Mouse (Mus musculus) lung, embryonic 15.5 days (tissue): ENCODE results near the gene Mpst. TPM values are rescaled to one million over a fixed set of nuclear protein-coding genes. Genes with fewer than 3 reads are reported as not detected.

Experiments
- ATAC-seq: fragments of 200-750 bp; cut with Nextera tagmentation; 2 replicates; pipeline ENCODE4 v1.8.0; 2017; ENCODE audit warnings: moderate number of reproducible peaks, borderline replicate concordance; ENCODE audit not compliant: low FRiP score, low TSS enrichment; ENCODE audit errors: extremely low read depth
- H3K27ac ChIP-seq: fragments of 300-500 bp; sonication (generic); 2 replicates; pipeline ENCODE4 v1.5.1; 2015; ENCODE audit warnings: moderate library complexity, mild to moderate bottlenecking, inconsistent platforms
- H3K27me3 ChIP-seq: fragments of 300-500 bp; sonication (generic); 2 replicates; pipeline ENCODE4 v1.6.1; 2015; ENCODE audit warnings: inconsistent platforms
- H3K36me3 ChIP-seq: fragments of 300-500 bp; sonication (generic); 2 replicates; pipeline ENCODE4 v1.6.1; 2015; ENCODE audit warnings: inconsistent platforms
- H3K4me1 ChIP-seq: fragments of 300-500 bp; sonication (generic); 2 replicates; pipeline ENCODE4 v1.6.1; 2015; ENCODE audit warnings: inconsistent platforms
- H3K4me2 ChIP-seq: fragments of 300-500 bp; sonication (generic); 2 replicates; pipeline ENCODE4 v1.6.1; 2015; ENCODE audit warnings: inconsistent platforms, mild to moderate bottlenecking, moderate library complexity
- H3K4me3 ChIP-seq: fragments of 300-500 bp; sonication (generic); 2 replicates; pipeline ENCODE4 v1.5.1; 2015; ENCODE audit warnings: mild to moderate bottlenecking, inconsistent platforms
- H3K9ac ChIP-seq: fragments of 300-500 bp; sonication (generic); 2 replicates; pipeline ENCODE4 v1.6.1; 2015; ENCODE audit warnings: inconsistent platforms
- H3K9me3 ChIP-seq: fragments of 300-500 bp; sonication (generic); 2 replicates; pipeline ENCODE4 v1.6.1; 2016; ENCODE audit warnings: inconsistent platforms
- WGBS: fragments of 180-500 bp; shearing (Covaris S2); methylation state at CpG from one replicate; pipeline ENCODE4 v1.1.7; 2015; 5-methylcytosine and 5-hydroxymethylcytosine counted together
- polyA plus RNA-seq: library from polyadenylated mRNA; unstranded; fragments of >200 nt; fragmentation: Nextera tagmentation; extraction: Ambion mirVana; gene quantifications from 2 replicates; pipeline ENCODE4 v1.2.1, GENCODE M21; 2015

The Mpst gene
- polyA plus RNA-seq, 1 experiment from 2014 or later = 3.3 TPM

DNA sequence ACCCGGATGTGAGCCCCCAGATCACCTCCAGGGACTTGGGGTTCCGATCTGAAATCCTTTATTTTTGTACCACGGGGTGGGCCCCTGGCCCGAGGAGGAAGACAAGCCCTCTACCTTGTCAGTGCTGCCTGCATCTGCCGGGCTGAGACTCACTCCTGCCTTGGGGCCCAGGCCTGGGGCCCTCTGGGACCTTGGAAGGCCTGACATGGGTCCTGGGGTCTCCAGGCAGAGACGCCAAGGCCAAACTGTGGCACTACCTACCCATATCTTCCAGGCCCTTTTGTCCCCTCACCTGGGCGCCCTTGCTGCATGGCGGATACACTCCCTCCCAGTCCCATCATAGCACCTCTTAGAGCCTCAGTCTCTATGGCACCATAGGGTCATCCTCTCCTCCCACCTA is 32.3 kb downstream of the Mpst start:
- H3K27ac ChIP-seq = peak overlapping the region; percentile 89; the same call in 1 of the 2 replicates
- H3K4me3 ChIP-seq = no peak overlapping the region
- ATAC-seq = no peak
- peaks cover 36% of the 10 kb centered on the region for H3K4me1 ChIP-seq
- WGBS = 66% methylated on average over 8 of the region's 8 CpGs
- H3K9ac ChIP-seq = no peak overlapping the region
- no peak overlapping the region for H3K4me2 ChIP-seq
- peaks cover 4% of the 10 kb centered on the region; the same call in 1 of the 2 replicates for H3K36me3 ChIP-seq
- H3K27me3 ChIP-seq = no peaks in the 10 kb centered on the region
- H3K9me3 ChIP-seq = no peaks in the 10 kb centered on the region

DNA sequence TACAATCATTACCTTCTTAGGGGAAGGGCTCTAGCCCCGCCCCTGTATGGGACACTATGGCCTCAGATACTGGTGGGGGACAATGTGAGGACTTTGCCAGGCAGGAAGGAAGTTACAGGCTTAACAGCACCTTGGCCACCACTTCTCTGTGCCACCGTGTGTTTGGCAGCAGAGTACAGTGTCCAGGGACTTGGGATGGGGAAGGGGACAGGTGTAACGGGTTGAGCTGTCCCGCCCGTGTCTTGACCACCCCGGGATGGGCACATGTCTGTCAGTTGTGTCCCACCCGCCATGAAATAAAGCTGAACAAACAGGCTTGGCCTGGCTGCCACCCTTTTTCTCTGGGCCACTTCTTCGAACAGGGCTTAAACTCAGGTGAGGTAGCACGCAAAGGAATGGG is 32.8 kb downstream of the Mpst start:
- Histone ChIP-seq H3K36me3 (peaks cover 4% of the 10 kb centered on the region; the same call in 1 of the 2 replicates), H3K4me2 (no peak overlapping the region), H3K4me3 (no peak overlapping the region), H3K9ac (no peak overlapping the region), H3K4me1 (peaks cover 36% of the 10 kb centered on the region), H3K27ac (no peak overlapping the region), H3K9me3 (no peaks in the 10 kb centered on the region), H3K27me3 (no peaks in the 10 kb centered on the region)
- 72% methylated on average over 9 of the region's 9 CpGs for whole genome bisulfite sequencing
- ATAC-seq = no peak

DNA sequence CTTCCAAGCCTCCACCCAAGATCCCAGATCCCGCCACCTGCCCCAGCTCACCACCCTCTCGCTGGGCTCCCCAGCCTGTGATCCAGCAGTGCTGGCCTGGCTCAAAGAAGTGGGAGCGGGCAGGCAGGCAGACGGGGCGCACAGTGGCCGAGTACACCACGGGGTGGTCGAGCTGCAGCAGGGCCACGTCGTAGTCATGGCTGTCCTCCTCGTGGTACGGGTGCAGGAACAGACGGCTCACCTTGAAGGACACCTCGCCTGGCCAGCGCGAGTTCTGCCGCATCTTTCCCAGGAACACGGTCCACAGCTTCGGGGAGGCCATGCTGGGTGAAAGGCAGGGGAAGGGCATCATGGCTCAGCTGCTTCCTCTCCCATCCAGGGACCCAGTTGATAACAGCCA is 36.0 kb downstream of the Mpst start:
- ATAC-seq = no peak
- H3K27ac ChIP-seq = no peak overlapping the region
- WGBS = 80% methylated on average over 19 of the region's 19 CpGs
- no peak overlapping the region for H3K4me3 ChIP-seq
- H3K27me3 ChIP-seq = no peaks in the 10 kb centered on the region
- peaks cover 16% of the 10 kb centered on the region for H3K4me1 ChIP-seq
- H3K9me3 ChIP-seq = no peaks in the 10 kb centered on the region
- no peak overlapping the region for H3K9ac ChIP-seq
- no peaks in the 10 kb centered on the region for H3K36me3 ChIP-seq
- no peak overlapping the region for H3K4me2 ChIP-seq

DNA sequence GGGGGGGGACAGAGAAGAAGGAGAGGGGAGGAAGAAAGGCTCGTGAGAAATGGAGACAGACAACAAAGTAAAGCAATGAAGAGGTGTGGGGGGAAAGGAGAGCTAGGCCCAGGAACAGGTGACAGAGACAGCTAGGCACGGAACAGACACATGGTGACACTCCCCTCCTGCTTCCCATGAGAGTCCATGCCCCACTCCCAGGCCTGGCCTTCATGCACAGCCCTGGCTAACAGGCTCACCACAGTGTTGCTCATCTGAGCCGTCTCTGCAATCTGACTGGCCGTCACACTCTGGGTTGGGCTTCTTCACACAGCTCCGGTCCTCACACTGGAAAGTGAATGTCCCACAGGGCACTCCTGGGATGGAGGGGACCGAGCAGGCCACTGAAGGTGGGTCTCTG is 37.6 kb downstream of the Mpst start:
- no peak overlapping the region for H3K4me2 ChIP-seq

DNA sequence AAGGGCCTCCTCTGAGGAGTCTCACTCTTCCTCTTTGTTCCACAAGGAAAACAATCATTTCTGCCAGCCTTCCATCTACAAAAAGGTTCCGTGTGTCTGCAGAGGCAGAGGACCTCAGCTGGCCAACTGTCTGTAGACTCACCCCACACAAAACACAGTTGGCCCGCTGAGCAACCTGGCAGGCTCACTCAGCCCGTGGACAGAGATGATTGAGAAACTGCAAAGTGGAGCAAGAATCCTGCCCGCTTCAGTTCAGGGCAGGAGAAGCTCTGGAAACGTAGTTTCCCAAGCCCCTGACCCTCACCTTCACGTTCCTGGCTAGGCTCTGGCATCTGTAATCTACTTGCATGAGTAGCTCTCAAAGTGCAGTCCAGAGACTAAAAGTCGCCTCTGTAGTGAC is 40.9 kb downstream of the Mpst start:
- Histone ChIP-seq H3K36me3 (no peaks in the 10 kb centered on the region), H3K4me2 (no peak overlapping the region), H3K27me3 (no peaks in the 10 kb centered on the region), H3K9ac (no peak overlapping the region), H3K4me1 (peaks cover 6% of the 10 kb centered on the region; the same call in 1 of the 2 replicates), H3K4me3 (no peak overlapping the region), H3K27ac (peak overlapping the region; percentile 25; the same call in 1 of the 2 replicates), H3K9me3 (no peaks in the 10 kb centered on the region)
- WGBS = 27% methylated on average over 7 of the region's 7 CpGs
- no peak for ATAC-seq

More for the DNA sequence above, 37.6 kb downstream of the Mpst start:
- WGBS = 40% methylated on average over 6 of the region's 6 CpGs
- H3K4me1 ChIP-seq = no peaks in the 10 kb centered on the region
- ATAC-seq = no peak
- no peaks in the 10 kb centered on the region for H3K36me3 ChIP-seq
- H3K9ac ChIP-seq = no peak overlapping the region
- no peak overlapping the region for H3K27ac ChIP-seq
- no peak overlapping the region for H3K4me3 ChIP-seq
- H3K9me3 ChIP-seq = no peaks in the 10 kb centered on the region
- no peaks in the 10 kb centered on the region for H3K27me3 ChIP-seq

DNA sequence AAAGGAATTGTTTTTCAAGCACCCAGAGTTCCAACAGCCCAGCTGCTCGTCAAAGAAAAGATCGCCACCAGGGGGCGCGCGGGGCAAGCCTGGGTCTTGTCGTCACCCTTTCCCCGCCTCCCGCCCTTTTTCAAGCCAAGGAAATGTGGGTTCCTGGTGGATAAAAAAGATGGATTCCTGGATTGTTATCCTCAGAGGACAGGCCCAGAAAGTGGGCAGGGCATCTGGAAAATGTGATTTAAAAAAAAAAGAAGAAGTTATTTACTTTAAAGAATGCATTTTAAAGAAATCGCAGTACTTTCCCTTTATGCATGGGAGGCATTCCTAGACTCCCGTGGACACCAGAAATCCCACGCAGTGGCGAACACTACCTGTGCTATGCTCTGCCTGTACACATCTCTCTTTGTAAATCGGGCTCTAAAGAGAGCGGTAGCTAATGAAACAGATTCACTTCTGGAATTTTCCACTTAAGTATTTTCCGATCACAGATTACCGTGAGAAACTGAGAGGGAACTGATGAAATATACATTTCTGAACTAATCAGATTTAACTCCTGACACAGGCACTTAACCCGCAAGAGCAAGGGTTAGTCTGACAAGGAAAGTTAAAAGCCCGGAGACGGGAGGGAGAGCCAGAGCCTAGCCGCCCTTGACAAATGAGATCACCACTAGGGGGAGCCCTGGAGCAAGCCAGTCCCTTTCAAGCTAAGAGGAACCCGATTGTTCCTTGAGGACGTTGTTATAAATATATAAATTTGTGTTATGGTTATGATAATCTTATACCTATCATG is 41.7 kb downstream of the Mpst start:
- Histone ChIP-seq H3K27ac (peak overlapping the region; percentile 89), H3K4me2 (peak overlapping the region; percentile 83), H3K4me1 (peaks cover 6% of the 10 kb centered on the region; the same call in 1 of the 2 replicates), H3K9me3 (no peaks in the 10 kb centered on the region), H3K36me3 (no peaks in the 10 kb centered on the region), H3K9ac (peak overlapping the region; percentile 40), H3K4me3 (peak overlapping the region; percentile 36), H3K27me3 (no peaks in the 10 kb centered on the region)
- WGBS = under 1% methylated on average over 22 of the region's 22 CpGs
- peak; percentile 53; the same call in 1 of the 2 replicates for ATAC-seq

DNA sequence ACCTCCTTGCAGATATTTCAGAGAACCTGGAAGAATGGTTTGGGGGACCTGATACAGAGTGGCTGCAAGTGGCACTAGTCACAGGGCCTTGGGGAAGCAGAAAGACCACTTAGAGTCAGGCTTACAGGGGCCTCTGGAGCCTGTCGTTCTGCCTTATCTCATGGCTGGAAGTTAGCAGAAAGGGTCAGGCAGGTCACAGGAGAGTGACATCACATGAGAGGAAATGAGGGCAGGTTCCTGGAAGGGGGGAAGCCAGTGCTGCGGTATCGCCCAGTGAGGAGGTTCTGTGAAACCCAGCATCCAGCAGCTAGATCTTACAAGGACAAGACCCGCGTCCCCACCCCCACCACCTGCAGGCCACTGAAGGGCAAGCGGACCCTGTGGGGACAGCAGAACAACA is 42.9 kb downstream of the Mpst start:
- ATAC-seq = no peak
- Histone ChIP-seq H3K9ac (no peak overlapping the region), H3K4me2 (no peak overlapping the region), H3K36me3 (no peaks in the 10 kb centered on the region), H3K27me3 (no peaks in the 10 kb centered on the region), H3K4me3 (no peak overlapping the region), H3K4me1 (peaks cover 6% of the 10 kb centered on the region; the same call in 1 of the 2 replicates), H3K27ac (no peak overlapping the region), H3K9me3 (no peaks in the 10 kb centered on the region)
- WGBS = 55% methylated on average over 6 of the region's 6 CpGs

DNA sequence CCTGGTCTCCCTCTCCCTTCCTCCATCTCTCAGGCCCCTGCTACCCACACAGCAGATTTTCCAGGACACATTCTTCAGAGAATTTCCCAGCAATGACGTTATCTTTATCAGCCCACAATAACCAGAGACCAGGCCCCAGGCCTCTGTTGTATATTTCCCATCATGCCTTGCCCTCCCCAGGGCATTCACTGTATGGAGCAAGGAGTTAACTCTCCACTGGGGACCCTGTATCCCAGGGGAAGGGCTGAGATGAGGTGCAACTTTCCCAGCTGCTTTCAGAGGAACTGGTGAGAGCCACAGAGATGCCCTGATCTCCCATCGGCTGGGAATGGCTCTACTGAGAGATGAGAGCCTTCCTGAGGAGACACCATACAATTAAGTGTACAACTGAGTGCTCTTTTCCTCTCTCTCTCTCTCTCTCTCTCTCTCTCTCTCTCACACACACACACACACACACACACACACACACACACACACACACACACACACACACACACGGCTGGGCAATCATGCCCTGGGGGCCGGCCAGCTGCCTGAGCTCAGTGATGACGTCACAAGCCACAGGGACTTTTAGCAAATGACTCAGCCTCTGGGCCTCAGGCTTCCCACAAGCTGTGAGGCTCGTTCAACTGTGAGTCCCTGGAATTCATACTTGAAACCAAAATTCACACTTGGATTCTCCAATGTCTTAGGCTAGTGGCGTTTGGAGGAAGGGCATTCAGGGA is 43.6 kb downstream of the Mpst start:
- Histone ChIP-seq H3K4me1 (peaks cover 6% of the 10 kb centered on the region; the same call in 1 of the 2 replicates), H3K27ac (peak overlapping the region; percentile 15; the same call in 1 of the 2 replicates), H3K27me3 (no peaks in the 10 kb centered on the region), H3K36me3 (no peaks in the 10 kb centered on the region), H3K4me2 (no peak overlapping the region), H3K9ac (no peak overlapping the region), H3K9me3 (no peaks in the 10 kb centered on the region), H3K4me3 (no peak overlapping the region)
- ATAC-seq = no peak
- WGBS = 33% methylated on average over 7 of the region's 7 CpGs

DNA sequence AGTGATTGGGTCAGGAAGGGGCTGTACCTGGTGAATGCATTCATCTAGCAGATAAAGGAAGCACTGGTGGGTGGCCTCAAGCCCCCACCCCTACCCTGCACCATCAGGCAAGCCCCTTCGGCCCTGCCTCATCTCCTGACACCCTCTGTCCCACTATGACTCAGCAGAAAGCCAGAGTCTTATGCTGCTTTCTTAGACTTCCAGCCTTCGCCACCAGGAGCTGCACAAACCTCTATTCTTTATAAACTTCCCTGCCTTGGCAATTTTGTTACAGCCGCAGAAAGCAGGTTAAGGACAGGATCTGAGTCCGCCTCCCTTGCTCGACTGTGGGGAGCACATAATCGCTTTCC is 44.2 kb downstream of the Mpst start:
- no peaks in the 10 kb centered on the region for H3K9me3 ChIP-seq
- H3K4me1 ChIP-seq = peaks cover 6% of the 10 kb centered on the region; the same call in 1 of the 2 replicates
- no peak overlapping the region for H3K4me2 ChIP-seq
- WGBS = 78% methylated on average over 6 of the region's 6 CpGs
- no peaks in the 10 kb centered on the region for H3K36me3 ChIP-seq
- no peak overlapping the region for H3K9ac ChIP-seq
- ATAC-seq = no peak
- H3K27me3 ChIP-seq = no peaks in the 10 kb centered on the region
- no peak overlapping the region for H3K4me3 ChIP-seq
- no peak overlapping the region for H3K27ac ChIP-seq

DNA sequence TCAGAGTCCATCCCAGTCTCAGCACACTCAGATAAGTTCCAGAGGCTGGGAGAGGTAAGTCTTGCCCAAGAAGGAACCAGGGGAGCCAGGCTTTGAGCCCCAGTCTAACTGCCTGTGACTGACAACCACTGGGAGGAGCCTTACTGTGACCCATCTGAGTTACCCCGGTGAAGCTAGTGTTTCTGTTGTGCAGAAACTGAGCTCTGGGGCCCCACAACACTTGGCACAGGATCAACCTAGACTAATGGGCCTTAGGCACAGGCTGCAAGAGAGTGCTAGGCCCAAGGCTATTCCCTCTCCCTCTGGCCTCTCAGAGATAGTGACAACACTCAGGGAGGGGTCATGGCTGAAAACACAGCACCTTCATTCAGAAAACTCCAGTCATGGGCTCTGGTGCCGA is 45.0 kb downstream of the Mpst start:
- no peak overlapping the region for H3K27ac ChIP-seq
- no peaks in the 10 kb centered on the region for H3K9me3 ChIP-seq
- H3K4me3 ChIP-seq = no peak overlapping the region
- H3K36me3 ChIP-seq = no peaks in the 10 kb centered on the region
- no peaks in the 10 kb centered on the region for H3K27me3 ChIP-seq
- no peak overlapping the region for H3K9ac ChIP-seq
- ATAC-seq = no peak
- 65% methylated on average over 2 of the region's 2 CpGs for WGBS
- H3K4me1 ChIP-seq = peaks cover 6% of the 10 kb centered on the region; the same call in 1 of the 2 replicates
- H3K4me2 ChIP-seq = no peak overlapping the region

DNA sequence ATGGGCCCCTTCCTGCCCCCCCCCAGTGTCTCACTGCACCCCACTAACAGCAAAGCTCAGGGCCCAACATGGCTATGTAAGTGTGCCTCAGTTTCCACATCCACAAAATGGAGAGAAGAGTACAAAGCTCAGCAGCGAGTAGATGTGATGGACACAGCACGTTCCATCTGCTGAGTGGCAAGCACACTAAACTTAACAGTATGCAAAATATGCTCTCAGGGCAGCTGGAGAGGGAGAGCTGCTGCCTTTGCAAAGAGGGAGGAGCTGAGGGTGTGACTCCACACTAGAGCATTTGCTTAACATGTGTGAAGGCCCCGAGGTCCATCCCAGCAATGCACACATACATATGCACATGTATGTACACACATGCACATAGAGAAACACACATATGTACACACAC is 46.7 kb downstream of the Mpst start:
- Histone ChIP-seq H3K36me3 (no peaks in the 10 kb centered on the region), H3K4me2 (no peak overlapping the region), H3K27ac (no peak overlapping the region), H3K4me1 (peaks cover 6% of the 10 kb centered on the region; the same call in 1 of the 2 replicates), H3K9me3 (no peaks in the 10 kb centered on the region), H3K9ac (no peak overlapping the region), H3K4me3 (no peak overlapping the region), H3K27me3 (no peaks in the 10 kb centered on the region)
- ATAC-seq = no peak
- WGBS = 65% methylated on average over 3 of the region's 3 CpGs

DNA sequence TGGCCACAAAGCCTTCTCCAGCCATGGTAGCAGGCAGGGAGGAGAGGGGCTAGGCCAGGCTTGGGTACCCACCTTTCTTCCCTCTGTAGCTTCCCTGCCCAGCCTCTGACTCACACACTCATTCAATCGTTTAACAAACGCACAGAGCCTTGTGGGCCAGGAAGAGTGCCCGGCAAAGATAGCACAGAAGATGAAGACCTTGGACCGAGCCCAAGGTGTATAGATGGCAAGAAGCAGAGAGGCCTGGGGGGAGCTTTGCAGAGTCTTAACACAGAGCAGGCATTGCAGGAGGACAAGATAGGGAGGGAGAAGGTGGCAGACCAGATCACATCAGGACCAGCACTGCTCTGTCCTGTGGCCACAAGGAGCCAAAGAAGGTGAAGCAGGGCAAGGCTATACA is 49.0 kb downstream of the Mpst start:
- Histone ChIP-seq H3K27me3 (no peaks in the 10 kb centered on the region), H3K4me2 (no peak overlapping the region), H3K9ac (no peak overlapping the region), H3K27ac (no peak overlapping the region), H3K4me3 (no peak overlapping the region), H3K36me3 (no peaks in the 10 kb centered on the region), H3K9me3 (no peaks in the 10 kb centered on the region), H3K4me1 (no peaks in the 10 kb centered on the region)
- ATAC-seq = no peak
- 46% methylated on average over 4 of the region's 4 CpGs for WGBS
